Mouse (Mus musculus) skeletal muscle tissue, adult 2 months (tissue): Measurements from ENCODE around the gene Psme2.

Source experiments
- DNase-seq: peaks from one replicate; pipeline ENCODE4 v3.0.0-alpha.2; 2012; ENCODE audit warnings: low read depth, low spot score

Psme2 gene

GRCm38 (mm10) chr14:55590748-55591330, at the start of gene Psme2:
TSS of gene Psme2 (minus strand) at chr14:55591113.
- DNase-seq = peak; percentile 97

DNA sequence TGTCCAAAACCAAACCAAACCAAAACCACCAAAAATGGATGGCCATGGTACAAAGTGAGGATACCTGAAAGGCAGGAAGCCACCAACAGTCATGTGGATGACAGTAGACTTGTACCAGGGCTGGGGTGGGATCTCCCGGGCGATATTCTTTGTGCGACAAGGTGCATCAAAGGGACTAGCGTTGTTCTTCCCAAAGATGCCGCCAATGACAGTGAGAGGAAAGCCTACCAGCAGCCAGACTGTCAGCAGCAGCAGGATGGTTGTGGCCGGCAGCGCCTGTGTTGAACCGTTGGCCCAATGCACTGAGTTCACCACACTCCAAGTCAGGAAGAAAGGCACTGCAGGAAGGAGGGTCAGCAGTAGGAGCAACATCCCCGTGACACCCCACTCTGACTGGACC, 46.9 kb upstream of the Psme2 start, which contains the start of gene Gm49378:
Gene Gm49378, minus strand, starts transcription at position 101 of the 400 bp plus-strand sequence.
- DNase-seq = no peak

GRCm38 (mm10) chr14:55635523-55636007, 44.7 kb upstream of the Psme2 start, which contains the start of gene Ipo4:
TSS of gene Ipo4 (minus strand) at chr14:55635957.
- DNase-seq = peak; percentile 78

DNA sequence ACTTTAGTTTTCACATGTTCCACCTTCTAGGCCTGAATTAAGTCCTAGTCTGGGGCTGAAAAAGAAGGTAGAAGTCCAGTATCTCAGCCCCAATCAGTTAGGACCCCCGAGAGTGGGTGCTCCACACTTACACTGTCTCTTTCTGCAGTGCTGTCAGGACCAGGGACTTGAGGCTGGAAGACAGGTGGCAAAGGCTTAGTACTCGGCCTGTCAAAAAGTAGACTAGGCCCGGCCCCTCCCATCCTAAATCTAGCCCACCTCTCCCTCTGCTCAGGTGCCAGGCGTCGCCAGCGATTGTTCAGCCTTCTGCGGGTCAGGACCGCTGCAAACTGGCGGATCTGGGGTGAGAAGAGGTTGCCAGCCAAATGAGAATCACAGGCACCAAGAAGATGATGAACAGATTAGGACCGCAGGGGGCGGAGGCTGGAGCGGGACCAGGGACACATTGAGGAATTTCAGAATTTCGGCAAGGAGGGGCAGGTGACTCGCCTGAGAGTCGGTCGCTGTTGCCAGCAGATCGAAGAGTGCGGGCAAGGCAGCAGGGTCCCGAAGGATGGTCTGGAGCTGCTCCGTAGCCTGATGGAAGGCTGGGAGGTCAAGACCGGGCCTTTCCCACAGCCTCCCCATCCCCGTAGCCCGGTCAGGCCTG, 44.1 kb upstream of the Psme2 start:
- no peak for DNase-seq

DNA sequence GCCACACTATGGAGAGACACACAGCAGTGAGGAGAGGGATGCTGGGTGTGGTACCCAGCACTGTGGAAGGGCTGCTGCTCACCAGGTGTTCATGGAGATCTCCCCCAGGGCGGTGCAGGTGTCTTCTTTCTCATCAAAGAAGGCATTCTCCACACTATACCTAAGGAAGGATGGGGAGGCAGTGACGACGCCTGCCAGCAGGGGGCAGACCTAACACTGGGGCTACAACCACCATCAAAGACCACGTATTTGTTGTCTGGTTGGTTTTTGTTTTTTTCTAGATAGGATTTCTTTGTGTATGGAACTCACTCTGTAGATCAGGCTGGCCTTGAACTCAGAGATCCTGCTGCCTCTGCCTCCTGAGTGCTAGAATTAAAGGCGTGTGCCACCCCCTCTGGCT, 38.4 kb upstream of the Psme2 start:
- no peak for DNase-seq

- DNase-seq = no peak
Measured at GRCm38 (mm10) chr14:55628077-55628827, 37.3 kb upstream of the Psme2 start.

- no peak for DNase-seq
Measured at GRCm38 (mm10) chr14:55618486-55619195, 27.7 kb upstream of the Psme2 start.

- no peak for DNase-seq
Measured at GRCm38 (mm10) chr14:55617822-55618221, 26.9 kb upstream of the Psme2 start, which contains the start of gene Rec8. TSS of gene Rec8 (plus strand) at chr14:55618037.

DNA sequence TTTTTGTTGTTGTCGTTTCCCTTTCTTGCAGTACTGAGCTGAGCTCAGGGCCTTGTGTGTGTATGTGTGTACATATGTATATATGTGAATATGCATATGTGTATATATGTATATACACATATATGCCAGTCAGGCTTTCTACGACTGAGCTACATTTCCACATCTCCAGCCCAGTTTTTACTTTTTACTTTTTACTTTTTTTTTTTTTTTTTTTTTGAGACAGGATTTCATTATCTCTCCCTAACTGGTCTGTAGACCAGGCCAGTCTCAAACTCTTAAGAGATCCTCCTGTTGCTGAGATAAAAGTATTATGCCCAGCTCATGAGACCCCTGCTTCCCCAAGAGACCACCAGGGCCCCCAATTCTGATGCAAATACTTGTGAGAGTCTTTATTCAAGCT, 25.9 kb upstream of the Psme2 start:
- no peak for DNase-seq

DNA sequence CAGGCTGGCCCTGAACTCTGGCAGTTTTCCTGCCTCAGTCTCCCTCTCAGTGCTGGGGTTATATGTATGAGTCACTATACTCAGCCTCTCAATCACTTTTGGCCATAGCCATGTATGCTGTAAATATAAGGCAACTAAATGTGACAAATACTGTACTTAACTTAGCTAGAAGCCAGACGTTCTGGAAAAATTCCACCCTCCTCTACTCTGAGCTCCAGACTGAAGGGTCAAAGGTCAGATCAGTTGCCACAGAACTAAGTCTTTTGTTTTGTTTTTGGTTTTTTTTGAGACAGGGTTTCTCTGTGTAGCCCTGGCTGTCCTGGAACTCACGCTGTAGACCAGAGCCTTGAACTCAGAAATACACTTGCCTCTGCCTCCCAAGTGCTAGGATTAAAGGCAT, 25.0 kb upstream of the Psme2 start:
- no peak for DNase-seq

GRCm38 (mm10) chr14:55614565-55615178, 23.8 kb upstream of the Psme2 start:
- no peak for DNase-seq

- no peak for DNase-seq
Measured at GRCm38 (mm10) chr14:55613346-55613745, 22.4 kb upstream of the Psme2 start.

DNA sequence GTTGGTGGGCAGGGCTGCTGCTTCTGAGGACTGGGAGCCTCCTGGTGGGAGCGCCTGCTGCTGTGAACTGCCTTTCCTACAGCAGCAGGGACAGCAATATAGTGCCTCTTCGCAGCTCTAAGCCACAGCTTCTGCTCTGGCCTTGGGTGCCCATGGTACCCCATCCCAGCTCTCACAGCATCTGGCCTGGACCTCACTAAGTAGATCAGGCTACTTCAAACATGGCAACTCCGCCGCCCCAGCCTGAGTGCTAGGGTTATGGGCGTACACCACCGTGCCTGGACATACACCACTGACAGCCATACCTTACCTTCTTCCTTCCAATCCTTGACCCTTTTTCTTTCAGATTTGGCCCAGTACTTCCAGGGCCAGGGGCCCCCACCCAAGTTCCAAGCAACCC, 17.4 kb upstream of the Psme2 start:
- no peak for DNase-seq

DNA sequence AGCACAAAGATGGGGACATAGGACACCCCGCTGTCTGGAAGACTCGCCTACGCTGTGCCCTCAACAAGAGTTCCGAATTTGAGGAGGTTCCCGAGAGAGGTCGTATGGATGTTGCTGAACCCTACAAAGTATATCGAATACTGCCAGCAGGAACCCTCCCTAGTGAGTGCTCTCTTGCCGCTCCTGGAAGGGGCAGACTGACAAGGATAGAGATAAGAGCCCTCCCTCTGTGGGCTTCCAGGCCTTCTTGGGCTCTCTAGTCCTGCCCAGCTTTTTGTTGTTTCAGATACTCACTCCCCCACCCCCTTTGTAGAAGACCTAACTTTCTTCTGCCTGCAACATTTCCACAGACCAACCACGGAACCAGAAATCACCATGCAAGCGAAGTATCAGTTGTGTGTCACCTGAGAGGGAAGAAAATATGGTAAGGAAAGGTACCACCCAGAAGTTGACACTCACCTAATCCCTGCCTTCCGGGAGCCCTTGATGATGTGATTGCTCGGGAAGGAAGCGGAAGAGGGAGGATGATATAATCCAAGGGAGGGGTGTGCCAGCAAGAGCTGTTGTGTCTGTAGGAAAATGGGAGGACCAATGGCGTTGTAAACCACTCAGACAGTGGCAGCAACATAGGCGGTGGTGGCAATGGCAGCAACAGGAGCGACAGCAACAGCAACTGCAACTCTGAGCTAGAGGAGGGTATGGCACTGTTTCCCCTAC, 15.0 kb upstream of the Psme2 start:
- no peak for DNase-seq

- DNase-seq = no peak
Measured at GRCm38 (mm10) chr14:55604823-55605222, 13.9 kb upstream of the Psme2 start.

DNA sequence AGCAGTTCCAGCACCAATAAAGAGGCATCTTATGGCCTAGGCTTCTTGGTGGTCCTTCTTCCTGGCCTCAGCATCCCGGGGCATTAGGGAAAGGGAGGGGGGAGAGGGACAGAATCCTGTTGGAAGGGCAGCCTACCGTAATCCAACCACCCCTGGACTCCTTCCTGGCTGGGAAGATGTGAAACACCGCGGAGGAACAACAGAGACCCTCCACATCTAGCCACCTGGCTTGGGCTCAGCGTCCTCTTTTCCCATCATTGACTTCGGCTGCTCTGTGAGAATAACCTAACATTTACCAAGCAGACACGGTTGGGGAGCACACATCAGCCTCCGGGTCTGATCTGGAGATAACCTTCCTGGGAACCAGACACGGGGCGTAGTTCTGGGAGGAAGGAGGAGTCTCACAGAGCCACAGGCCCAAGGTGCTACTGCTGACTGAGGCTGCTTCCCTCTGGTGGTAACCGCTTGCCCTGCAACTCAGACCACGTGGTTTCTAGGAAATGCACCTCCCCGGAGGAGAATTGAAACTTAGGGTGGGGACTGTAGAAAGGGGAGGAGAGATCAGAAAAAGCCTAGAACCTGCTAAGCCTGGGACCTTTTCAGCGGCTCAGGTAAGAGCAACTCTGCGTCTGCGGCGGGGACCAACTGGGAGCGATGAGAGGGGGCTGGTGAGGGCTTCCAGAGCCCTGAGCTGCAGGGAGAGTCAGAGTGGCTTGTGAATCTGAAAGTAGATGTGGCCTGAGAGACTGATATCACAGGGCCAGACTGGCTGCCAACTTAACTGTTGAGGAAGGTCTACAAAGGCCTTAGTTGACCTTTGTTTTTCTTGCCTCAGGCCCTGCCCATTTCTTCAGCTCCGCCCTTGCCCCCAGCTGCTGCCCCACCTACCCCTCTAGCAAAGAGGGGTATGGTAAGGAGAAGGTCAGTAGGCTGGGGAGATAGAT, 13.0 kb upstream of the Psme2 start:
- peak; percentile 92 for DNase-seq

DNA sequence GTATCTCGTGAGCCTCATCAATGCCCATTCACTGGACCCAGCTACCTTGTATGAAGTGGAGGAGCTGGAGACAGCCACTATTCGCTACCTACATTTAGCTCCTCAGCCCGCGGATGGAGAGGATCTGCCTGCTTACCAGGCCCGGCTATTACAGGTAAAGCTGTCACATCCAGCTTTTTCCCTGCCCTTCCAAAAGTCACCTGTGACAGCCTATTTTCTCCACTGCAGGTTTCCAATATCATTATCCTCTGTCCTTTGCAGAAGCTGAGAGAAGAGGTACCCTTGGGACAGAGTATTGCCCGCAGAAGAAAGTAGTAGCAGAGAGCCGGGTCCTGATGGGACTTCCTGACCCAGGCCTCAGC, 12.3 kb upstream of the Psme2 start, which contains the start of gene Irf9:
Gene Irf9, plus strand, starts transcription at position 301 of the 362 bp plus-strand sequence.
- DNase-seq = no peak

- no peak for DNase-seq
Measured at GRCm38 (mm10) chr14:55598521-55599390, 7.8 kb upstream of the Psme2 start.
